Mouse (Mus musculus): ENCODE data around the gene Adrm1. TPM values are rescaled to one million over a fixed set of nuclear protein-coding genes. Genes with fewer than 3 reads are reported as not detected.
"Not testable (repeated sequence)": the region's sequence is repeated elsewhere in the genome, so short reads cannot be mapped to it uniquely, and the experiment has no call there.

Gene Adrm1
- polyA plus RNA-seq, 1 experiment from 2014 or later, result 159 TPM

GRCm38 (mm10) chr2:180173711-180174110 lies 2.4 kb downstream of the Adrm1 start:
- H3K27ac ChIP-seq (ENCODE audit: low read depth), result not testable (repeated sequence)
- WGBS, result 91% methylated on average over 8 of the region's 8 CpGs
- peaks cover 13% of the 10 kb centered on the region; the same call in 1 of the 2 replicates for H3K4me1 ChIP-seq (replicated peaks; ENCODE audit: control insufficient read depth, insufficient read depth, low read length)

GRCm38 (mm10) chr2:180174121-180174520 lies 2.8 kb downstream of the Adrm1 start:
- no peaks in the 10 kb centered on the region for H3K9me3 ChIP-seq (ENCODE audit: control insufficient read depth, low read length)
- H3K36me3 ChIP-seq (ENCODE audit: control insufficient read depth, insufficient read depth, low read length), result peaks cover 59% of the 10 kb centered on the region
- H3K4me2 ChIP-seq (ENCODE audit: low read length), result no peak overlapping the region
- no peak for DNase-seq (ENCODE audit: low spot score)
- H3K4me1 ChIP-seq (replicated peaks; ENCODE audit: control insufficient read depth, insufficient read depth, low read length), result peaks cover 13% of the 10 kb centered on the region; the same call in 1 of the 2 replicates
- H3K9ac ChIP-seq (ENCODE audit: low read length), result no peak overlapping the region
- WGBS, result 90% methylated on average over 5 of the region's 5 CpGs
- H3K27ac ChIP-seq (ENCODE audit: low read depth), result no peak overlapping the region
- no peak overlapping the region for H3K4me3 ChIP-seq (ENCODE audit: low read depth, low read length)
- no peak for ATAC-seq (replicated peaks; ENCODE audit: low FRiP score, low TSS enrichment, low read depth)
- H3K27me3 ChIP-seq (replicated peaks; ENCODE audit: control insufficient read depth, insufficient read depth, low read length), result no peaks in the 10 kb centered on the region

More at GRCm38 (mm10) chr2:180173711-180174110, 2.4 kb downstream of the Adrm1 start:
- H3K9me3 ChIP-seq (ENCODE audit: control insufficient read depth, low read length); H3K9ac ChIP-seq (ENCODE audit: low read length); H3K4me2 ChIP-seq (ENCODE audit: low read length); H3K27me3 ChIP-seq (replicated peaks; ENCODE audit: control insufficient read depth, insufficient read depth, low read length); ATAC-seq (replicated peaks; ENCODE audit: low FRiP score, low TSS enrichment, low read depth); H3K4me3 ChIP-seq (ENCODE audit: low read depth, low read length); DNase-seq (ENCODE audit: low spot score): not testable (repeated sequence)
- H3K36me3 ChIP-seq (ENCODE audit: control insufficient read depth, insufficient read depth, low read length), result peaks cover 56% of the 10 kb centered on the region

GRCm38 (mm10) chr2:180175725-180176124 lies 4.4 kb downstream of the Adrm1 start:
- Histone ChIP-seq H3K4me2 (ENCODE audit: low read length) (no peak overlapping the region), H3K27ac (ENCODE audit: low read depth) (no peak overlapping the region), H3K9me3 (ENCODE audit: control insufficient read depth, low read length) (no peaks in the 10 kb centered on the region), H3K9ac (ENCODE audit: low read length) (no peak overlapping the region), H3K4me1 (replicated peaks; ENCODE audit: control insufficient read depth, insufficient read depth, low read length) (peaks cover 13% of the 10 kb centered on the region; the same call in 1 of the 2 replicates), H3K4me3 (ENCODE audit: low read depth, low read length) (no peak overlapping the region), H3K27me3 (replicated peaks; ENCODE audit: control insufficient read depth, insufficient read depth, low read length) (no peaks in the 10 kb centered on the region), H3K36me3 (ENCODE audit: control insufficient read depth, insufficient read depth, low read length) (peaks cover 75% of the 10 kb centered on the region)
- 93% methylated on average over 7 of the region's 7 CpGs for WGBS
- DNase-seq (ENCODE audit: low spot score) (no peak), ATAC-seq (replicated peaks; ENCODE audit: low FRiP score, low TSS enrichment, low read depth) (no peak)

- WGBS, result 88% methylated on average over 9 of the region's 9 CpGs
Measured at GRCm38 (mm10) chr2:180181542-180181941, 10.3 kb downstream of the Adrm1 start.

GRCm38 (mm10) chr2:180184011-180184751 lies 12.9 kb downstream of the Adrm1 start:
- Histone ChIP-seq H3K4me3 (ENCODE audit: low read depth, low read length) (no peak overlapping the region), H3K9ac (ENCODE audit: low read length) (no peak overlapping the region), H3K27ac (ENCODE audit: low read depth) (no peak overlapping the region), H3K36me3 (ENCODE audit: control insufficient read depth, insufficient read depth, low read length) (peaks cover 69% of the 10 kb centered on the region), H3K9me3 (ENCODE audit: control insufficient read depth, low read length) (no peaks in the 10 kb centered on the region), H3K4me2 (ENCODE audit: low read length) (no peak overlapping the region), H3K27me3 (replicated peaks; ENCODE audit: control insufficient read depth, insufficient read depth, low read length) (no peaks in the 10 kb centered on the region), H3K4me1 (replicated peaks; ENCODE audit: control insufficient read depth, insufficient read depth, low read length) (no peaks in the 10 kb centered on the region)
- 85% methylated on average over 24 of the region's 24 CpGs for WGBS
- ATAC-seq (replicated peaks; ENCODE audit: low FRiP score, low TSS enrichment, low read depth), result no peak
- no peak for DNase-seq (ENCODE audit: low spot score)

More at GRCm38 (mm10) chr2:180181542-180181941, 10.3 kb downstream of the Adrm1 start:
- Histone ChIP-seq H3K27me3 (replicated peaks; ENCODE audit: control insufficient read depth, insufficient read depth, low read length) (no peaks in the 10 kb centered on the region), H3K9me3 (ENCODE audit: control insufficient read depth, low read length) (no peaks in the 10 kb centered on the region), H3K4me3 (ENCODE audit: low read depth, low read length) (no peak overlapping the region), H3K4me2 (ENCODE audit: low read length) (no peak overlapping the region), H3K27ac (ENCODE audit: low read depth) (no peak overlapping the region), H3K4me1 (replicated peaks; ENCODE audit: control insufficient read depth, insufficient read depth, low read length) (no peaks in the 10 kb centered on the region), H3K9ac (ENCODE audit: low read length) (no peak overlapping the region), H3K36me3 (ENCODE audit: control insufficient read depth, insufficient read depth, low read length) (peaks cover 81% of the 10 kb centered on the region)
- ATAC-seq (replicated peaks; ENCODE audit: low FRiP score, low TSS enrichment, low read depth), result no peak
- no peak for DNase-seq (ENCODE audit: low spot score)

- Histone ChIP-seq H3K4me3 (ENCODE audit: low read depth, low read length) (no peak overlapping the region), H3K9me3 (ENCODE audit: control insufficient read depth, low read length) (no peaks in the 10 kb centered on the region), H3K27me3 (replicated peaks; ENCODE audit: control insufficient read depth, insufficient read depth, low read length) (no peaks in the 10 kb centered on the region), H3K9ac (ENCODE audit: low read length) (no peak overlapping the region), H3K4me1 (replicated peaks; ENCODE audit: control insufficient read depth, insufficient read depth, low read length) (no peaks in the 10 kb centered on the region), H3K27ac (ENCODE audit: low read depth) (no peak overlapping the region), H3K36me3 (ENCODE audit: control insufficient read depth, insufficient read depth, low read length) (peaks cover 66% of the 10 kb centered on the region), H3K4me2 (ENCODE audit: low read length) (no peak overlapping the region)
- ATAC-seq (replicated peaks; ENCODE audit: low FRiP score, low TSS enrichment, low read depth), result no peak
- no peak for DNase-seq (ENCODE audit: low spot score)
- WGBS, result 82% methylated on average over 6 of the region's 6 CpGs
Measured at GRCm38 (mm10) chr2:180184752-180185109, 13.4 kb downstream of the Adrm1 start.

- no peak overlapping the region for H3K27ac ChIP-seq (ENCODE audit: low read depth)
- peaks cover 57% of the 10 kb centered on the region for H3K36me3 ChIP-seq (ENCODE audit: control insufficient read depth, insufficient read depth, low read length)
- DNase-seq (ENCODE audit: low spot score) (no peak), ATAC-seq (replicated peaks; ENCODE audit: low FRiP score, low TSS enrichment, low read depth) (no peak)
- WGBS, result 94% methylated on average over 14 of the region's 14 CpGs
- no peaks in the 10 kb centered on the region for H3K27me3 ChIP-seq (replicated peaks; ENCODE audit: control insufficient read depth, insufficient read depth, low read length)
- no peak overlapping the region for H3K4me2 ChIP-seq (ENCODE audit: low read length)
- H3K4me3 ChIP-seq (ENCODE audit: low read depth, low read length), result no peak overlapping the region
- no peak overlapping the region for H3K9ac ChIP-seq (ENCODE audit: low read length)
- no peaks in the 10 kb centered on the region for H3K9me3 ChIP-seq (ENCODE audit: control insufficient read depth, low read length)
- H3K4me1 ChIP-seq (replicated peaks; ENCODE audit: control insufficient read depth, insufficient read depth, low read length), result no peaks in the 10 kb centered on the region
Measured at GRCm38 (mm10) chr2:180185686-180186085, 14.4 kb downstream of the Adrm1 start.

GRCm38 (mm10) chr2:180187362-180187761 lies 16.1 kb downstream of the Adrm1 start:
- WGBS, result 92% methylated on average over 11 of the region's 11 CpGs
- Histone ChIP-seq H3K36me3 (ENCODE audit: control insufficient read depth, insufficient read depth, low read length) (peaks cover 46% of the 10 kb centered on the region), H3K27me3 (replicated peaks; ENCODE audit: control insufficient read depth, insufficient read depth, low read length) (no peaks in the 10 kb centered on the region), H3K9ac (ENCODE audit: low read length) (no peak overlapping the region), H3K4me2 (ENCODE audit: low read length) (no peak overlapping the region), H3K27ac (ENCODE audit: low read depth) (no peak overlapping the region), H3K9me3 (ENCODE audit: control insufficient read depth, low read length) (no peaks in the 10 kb centered on the region), H3K4me3 (ENCODE audit: low read depth, low read length) (no peak overlapping the region), H3K4me1 (replicated peaks; ENCODE audit: control insufficient read depth, insufficient read depth, low read length) (no peaks in the 10 kb centered on the region)
- no peak for ATAC-seq (replicated peaks; ENCODE audit: low FRiP score, low TSS enrichment, low read depth)
- no peak for DNase-seq (ENCODE audit: low spot score)
